Mouse (Mus musculus) bone marrow, adult 2 months (tissue): ENCODE results near the gene Lrrc26.
A peak's percentile ranks its signal among the peaks of the same experiment; 100 is the strongest.
"Not testable (repeated sequence)": the region's sequence is repeated elsewhere in the genome, so short reads cannot be mapped to it uniquely, and the experiment has no call there.

ENCODE experiments used
- CTCF ChIP-seq: fragments of 200-500 bp; IDR thresholded peaks from 2 replicates; pipeline ENCODE4 v1.5.1; 2011; ENCODE audit warnings: low read length, control low read depth; ENCODE audit not compliant: control insufficient read depth, insufficient read depth
- POLR2A ChIP-seq: fragments of 200-500 bp; IDR thresholded peaks from 2 replicates; pipeline ENCODE4 v1.6.1; 2011; ENCODE audit warnings: low read depth, mild to moderate bottlenecking, control low read depth, low read length, borderline replicate concordance; ENCODE audit not compliant: control insufficient read depth

GRCm38 (mm10) chr2:25256443-25257109 lies 33.1 kb upstream of the Lrrc26 start:
- TF ChIP-seq POLR2A: not testable (repeated sequence)
- 0 out of 2 replicates have a peak, but pooled peaks have one; percentile 27 for TF ChIP-seq CTCF
